Mouse (Mus musculus) testis, postnatal 14 days (tissue): ENCODE data around the gene Btla.

Experiments used
- DNase-seq: peaks from one replicate; pipeline ENCODE4 v3.0.0; 2021; ENCODE audit warnings: low spot score

Btla gene

DNA sequence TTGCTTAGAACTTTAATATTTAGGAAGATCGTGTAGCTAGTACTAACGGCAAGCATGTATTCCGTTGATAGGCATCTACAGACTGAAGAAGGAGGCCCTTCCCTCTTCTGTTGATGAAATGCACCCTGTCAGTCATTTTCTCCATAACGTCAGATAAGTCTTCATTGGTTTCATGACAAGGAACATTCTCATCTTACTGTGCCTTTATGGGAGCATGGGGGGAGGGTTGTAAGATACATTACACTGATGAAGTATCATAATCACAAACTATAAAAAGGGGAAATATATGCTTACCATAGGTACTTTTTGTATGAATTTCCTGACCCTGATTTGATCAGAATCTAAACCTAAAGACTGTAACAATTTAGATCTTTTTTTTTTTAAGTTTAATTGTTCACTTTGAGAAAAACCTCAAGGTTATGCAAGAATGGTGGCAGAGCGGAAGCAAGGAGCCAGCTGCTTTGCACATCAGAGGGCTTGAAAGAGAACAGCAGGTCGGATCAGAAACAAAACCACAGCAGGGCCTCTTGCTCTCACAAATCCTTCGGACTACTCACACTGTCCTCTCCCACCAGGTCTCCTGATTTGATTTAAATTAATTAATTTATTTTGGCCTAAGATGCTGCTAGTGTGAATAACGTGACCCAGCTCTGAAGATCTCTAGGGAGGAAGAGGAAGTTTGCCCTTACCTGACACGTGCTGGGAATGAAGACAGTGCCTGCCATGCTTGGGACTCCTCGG lies at the start of gene Btla:
TSS of gene Btla (plus strand) at position 668 of the 741 bp plus-strand sequence.
- DNase-seq: no peak

DNA sequence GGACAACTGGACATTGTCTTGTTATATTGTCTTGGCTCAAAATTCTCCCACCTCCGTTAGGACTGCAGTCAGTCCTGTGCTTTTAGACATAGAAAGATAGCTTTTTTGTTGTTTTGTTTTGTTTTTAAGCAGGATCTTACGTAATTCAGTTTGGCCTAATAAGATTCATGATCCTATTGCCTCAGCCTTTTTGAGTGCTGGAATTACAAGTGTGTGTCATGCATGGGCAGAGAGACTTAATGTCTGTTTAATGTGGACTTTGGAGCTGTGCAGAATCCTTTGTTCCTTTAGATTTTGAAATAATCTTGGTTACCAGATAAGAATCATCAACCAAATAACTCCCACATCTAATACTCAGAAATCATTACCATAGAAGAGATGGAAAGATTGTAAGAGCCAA lies 45.6 kb upstream of the Btla start:
- DNase-seq: no peak

DNA sequence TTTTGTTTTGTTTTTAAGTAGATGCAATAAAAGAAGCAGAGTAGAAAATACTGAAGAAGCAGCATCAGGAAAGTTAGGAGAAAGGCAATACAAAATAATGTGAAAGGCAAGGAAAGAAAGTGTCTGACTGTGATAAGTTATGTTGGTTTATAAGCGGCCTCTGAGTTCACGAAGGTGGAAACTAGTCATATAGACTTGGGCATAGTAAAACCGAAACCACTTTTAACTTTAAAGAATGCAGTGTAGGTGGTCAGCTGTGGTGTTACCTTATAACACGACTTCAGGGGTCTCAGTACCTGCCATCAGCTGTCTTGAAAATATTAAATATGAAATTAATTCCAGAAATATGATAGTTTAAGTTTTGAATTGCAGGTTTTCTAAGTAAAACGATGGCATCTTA lies 42.3 kb upstream of the Btla start:
- DNase-seq: no peak

DNA sequence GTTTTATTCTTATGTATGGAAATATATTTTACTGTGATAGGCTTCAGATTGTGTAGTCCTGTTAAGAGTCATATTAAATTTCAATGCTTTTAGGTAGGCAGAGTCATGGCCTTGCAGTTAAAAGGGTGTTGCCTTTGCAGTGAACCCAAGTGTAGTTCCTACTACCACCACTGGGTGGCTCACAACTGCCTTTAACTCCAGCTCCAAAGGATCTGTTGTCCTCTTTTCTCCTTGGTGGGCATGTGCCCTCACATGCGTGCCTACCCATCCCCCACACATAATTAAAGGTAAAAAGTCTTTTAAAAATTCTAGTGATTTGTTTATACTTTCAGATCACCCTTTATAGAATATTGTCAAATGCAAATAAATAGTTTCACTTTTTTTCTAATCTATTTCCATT lies 31.5 kb upstream of the Btla start:
- peak; percentile 46 for DNase-seq

DNA sequence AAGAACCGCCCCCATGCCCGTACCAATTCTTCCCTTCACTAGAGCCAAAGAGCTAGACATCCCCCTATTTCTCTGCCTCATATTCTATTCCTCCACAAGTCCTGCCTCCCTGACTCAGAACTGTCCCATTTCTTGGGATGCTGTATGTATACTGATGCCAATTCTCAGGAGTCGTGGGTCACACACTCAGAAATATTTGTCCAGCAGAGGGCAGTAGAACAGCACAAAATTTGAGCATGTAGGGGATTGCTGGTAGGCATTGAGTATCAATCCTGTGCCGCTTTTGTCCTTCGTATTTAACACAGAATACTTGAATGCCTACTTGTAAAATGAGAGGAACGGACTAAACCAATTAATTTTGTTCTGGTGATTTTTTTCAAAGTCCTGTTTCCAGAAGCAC lies 27.3 kb upstream of the Btla start:
- peak; percentile 16 for DNase-seq

DNA sequence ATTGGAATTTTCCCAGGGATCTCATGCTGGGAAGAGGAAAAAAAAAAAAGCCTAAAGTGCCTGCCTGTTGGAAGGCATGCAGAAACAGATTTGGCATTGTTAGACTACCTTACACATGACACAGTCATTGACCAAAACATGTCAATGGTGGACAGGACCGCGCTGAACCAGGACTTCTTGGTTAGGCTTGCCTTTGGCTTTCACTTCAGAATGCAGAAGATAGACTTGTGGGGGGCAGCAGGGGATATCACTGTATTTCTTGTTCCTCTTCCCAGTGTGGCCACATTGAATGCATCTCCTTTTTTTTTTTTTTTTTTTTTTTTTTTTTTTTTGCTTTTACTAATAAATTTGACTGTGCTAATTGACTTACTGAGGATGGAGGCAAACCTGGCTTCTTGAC lies 22.7 kb upstream of the Btla start:
- no peak for DNase-seq

DNA sequence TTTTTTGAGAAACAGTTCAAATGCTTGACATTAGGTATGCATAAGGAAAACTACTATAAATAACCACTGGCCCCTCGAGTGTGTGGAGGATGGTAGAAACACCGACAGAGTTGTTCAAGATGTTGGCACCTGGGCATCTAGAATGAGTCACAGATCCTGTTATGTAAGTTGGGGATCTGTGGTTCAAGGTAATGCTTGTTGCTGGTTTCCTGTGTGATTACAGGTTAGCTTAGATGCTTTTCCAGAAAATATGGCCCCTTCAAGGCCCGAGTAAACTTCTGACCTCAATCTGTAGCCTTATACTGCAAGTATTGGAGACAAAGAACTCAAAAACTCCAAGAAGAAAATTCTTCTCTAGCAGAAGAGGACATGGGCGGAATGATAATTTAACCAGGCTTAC lies 19.7 kb upstream of the Btla start:
- DNase-seq: no peak

DNA sequence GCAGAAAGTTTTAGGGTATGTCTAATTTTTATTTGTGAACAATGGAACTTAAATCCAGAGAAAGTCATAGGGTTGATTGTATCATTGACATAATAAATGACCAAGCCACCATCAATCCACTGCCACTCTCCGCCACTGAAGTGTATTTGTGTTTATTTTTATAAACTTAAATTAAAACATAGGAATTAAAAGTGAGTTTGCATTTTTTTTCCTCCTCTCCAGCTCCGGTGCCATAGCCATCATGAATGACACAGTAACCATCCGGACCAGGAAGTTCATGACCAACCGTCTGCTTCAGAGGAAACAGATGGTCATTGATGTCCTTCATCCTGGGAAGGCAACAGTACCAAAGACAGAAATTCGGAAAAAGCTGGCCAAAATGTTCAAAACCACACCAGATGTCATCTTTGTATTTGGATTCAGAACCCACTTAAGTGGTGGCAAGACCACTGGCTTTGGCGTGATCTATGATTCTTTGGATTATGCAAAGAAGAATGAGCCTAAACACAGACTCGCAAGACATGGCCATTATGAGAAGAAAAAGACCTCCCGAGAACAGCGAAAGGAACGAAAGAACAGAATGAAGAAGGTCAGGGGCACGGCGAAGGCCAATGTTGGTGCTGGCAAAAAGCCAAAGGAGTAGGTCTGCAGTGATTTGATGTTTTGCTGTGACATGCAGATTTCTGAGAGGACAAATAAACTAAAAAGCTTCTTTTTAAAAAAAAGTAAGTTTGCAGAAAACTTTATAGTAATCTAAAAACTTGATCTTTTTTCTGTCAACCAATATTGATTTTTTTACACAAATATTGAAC lies 19.1 kb upstream of the Btla start:
- DNase-seq: no peak

DNA sequence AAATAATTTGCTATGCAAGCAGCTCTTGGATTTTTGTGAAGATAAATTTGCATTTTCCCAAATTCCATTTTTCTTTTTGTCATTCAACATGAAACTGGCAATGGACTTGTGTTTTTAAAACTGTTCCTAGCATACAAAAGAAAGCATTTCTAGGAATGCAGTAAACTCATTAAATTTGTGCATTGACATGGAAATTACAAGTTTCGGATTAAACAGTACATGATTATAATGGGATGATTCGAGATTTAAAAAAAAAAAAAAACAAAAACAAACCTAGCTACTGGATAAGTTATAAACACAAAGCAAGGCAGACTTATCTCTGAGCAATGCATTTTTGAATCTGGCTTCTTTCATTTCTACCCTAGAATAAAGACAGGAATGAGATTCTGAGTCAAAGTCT lies 2.1 kb upstream of the Btla start:
- DNase-seq: no peak

DNA sequence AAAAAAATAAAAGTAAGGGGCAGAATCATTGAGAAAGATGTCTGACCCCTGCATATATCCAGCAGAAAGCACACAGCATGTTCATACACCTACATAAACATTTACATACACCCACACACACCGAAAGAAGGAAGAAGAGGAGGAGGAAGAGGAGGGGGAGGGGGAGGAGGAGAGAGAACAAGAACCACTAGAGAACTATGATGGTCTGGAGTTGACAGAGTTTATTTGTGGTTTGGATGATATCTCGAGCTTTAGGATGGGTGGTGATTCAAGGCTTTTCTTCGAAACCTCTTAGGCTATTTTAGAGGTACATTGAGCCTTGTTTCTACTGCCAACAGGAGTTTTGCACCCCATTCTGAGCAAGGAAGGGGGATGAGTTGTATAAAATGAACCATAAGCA lies 1.3 kb upstream of the Btla start:
- no peak for DNase-seq

DNA sequence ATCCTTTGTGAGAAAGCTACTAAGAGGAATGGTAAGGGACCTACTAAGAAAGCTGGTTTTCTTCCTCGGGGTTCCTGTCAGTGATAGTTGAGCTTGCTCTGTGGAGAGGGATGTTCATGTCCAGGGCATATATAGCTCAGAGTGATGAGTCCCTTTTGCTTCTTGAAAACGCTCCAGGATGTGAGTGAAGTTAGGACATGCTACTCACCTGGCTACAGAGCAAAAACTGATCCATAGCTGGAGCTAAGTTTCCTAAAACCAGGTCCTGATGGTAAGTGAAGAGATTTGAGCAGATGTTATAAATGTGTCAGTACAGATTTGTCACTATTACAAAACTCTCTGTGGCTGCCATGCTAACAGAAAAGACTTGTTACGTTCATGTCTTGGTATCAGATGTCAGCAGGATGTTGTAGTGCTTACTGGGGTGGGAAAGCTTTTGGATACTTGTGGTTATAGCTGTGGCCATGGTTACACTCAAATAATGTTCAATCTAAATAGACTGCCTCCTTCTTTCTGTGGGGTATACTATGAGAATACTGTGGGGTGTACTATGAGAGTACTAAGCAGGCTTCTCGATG lies 405 bp downstream of the Btla start:
- no peak for DNase-seq

DNA sequence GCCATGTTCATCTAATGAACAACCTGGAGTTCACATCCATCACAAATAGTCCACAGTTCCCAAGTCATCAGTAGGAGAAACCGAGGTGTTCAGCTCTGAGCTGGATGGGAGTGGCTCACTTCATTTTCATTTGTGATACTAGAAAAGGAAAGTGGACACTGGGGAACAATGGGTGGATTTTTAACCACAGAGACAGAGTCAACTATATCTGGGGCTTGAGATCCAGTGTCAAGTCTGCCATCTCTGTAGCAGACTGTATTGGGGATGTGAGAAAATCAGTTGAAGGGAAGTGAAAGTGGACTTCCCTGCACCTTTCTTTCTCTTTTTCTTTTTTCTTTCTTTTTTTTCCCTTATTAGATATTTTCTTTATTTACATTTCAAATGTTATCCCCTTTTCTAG lies 2.9 kb downstream of the Btla start:
- DNase-seq: no peak

DNA sequence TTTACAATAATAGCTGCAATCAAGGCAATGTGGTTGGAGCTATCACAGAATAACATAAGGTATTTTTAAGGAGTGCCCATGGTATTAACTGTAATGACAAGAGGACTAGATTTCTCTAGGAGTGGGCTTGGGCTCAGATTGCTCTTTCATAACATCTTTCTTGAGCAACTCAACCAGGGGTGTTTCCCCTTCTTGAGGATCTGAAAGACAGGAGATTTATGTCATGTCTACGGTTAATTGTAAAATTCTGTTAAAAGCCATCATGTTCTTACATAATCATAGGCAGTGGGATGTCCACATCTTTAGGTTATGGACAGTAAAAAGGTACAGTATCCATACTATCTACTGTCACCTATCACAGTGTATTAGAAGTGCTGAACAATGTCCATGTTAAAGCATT lies 7.2 kb downstream of the Btla start:
- no peak for DNase-seq

DNA sequence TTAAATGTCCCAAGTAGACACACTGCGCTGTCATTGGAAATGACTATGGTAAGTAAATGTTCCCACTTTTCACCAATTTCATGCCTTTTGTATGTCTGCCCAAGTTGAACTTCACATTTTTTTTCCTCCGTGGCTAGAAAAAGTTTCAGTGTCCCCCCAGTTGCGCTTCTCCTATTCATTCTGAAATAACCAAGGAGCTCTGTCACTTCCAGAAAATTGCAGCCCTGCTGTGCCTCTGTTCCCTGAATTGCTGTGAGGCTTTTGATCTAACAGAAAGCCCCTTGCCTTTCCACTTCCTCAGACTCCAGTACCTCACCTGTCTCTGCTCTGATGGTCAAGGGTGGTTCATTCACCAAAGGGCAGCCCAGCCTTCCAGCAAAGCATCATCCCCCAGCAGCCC lies 8.9 kb downstream of the Btla start:
- no peak for DNase-seq

DNA sequence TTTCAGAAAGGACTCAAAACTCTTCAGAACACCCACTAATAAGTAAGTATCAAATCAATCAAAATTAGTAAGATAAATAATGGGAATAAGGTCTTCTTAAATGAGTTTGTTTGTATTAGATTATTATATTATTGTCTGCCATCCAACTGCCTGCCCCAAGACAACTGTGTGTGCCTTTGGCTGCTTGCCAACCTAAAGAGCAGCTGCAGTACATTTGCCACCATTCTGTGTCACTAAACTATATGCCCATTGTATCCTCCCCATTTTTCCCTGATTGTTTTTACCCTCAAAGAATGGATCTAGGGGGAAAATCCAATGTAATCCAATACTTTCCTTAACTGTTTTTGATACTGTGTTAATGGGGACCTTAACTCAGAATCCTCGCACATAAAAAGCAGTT lies 18.6 kb downstream of the Btla start:
- DNase-seq: no peak

DNA sequence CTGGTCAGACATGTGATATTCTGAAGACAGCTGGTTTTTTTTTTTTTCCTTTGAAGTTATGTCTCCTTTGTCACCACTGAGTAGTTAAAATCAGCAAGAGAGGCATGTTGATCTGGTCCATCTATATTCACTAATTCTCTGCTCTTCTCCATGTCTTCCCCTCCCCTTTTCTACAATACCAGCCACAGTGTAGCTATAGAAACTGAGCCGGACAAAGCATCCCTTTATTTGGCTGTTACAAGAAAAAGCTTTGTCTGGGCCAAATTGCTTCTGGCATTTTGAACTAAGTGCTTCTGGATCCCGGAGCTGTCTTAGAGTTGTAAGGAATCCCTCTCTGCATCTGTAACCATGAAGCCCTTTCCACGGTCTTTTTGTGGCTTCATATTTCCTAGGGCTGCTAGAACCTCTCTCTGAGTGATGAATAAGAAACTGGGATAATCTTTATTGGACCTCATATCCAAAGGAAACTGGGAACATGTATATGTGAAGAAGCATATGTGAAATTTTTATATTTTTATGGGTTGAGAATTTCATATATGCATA lies 20.9 kb downstream of the Btla start:
- no peak for DNase-seq

DNA sequence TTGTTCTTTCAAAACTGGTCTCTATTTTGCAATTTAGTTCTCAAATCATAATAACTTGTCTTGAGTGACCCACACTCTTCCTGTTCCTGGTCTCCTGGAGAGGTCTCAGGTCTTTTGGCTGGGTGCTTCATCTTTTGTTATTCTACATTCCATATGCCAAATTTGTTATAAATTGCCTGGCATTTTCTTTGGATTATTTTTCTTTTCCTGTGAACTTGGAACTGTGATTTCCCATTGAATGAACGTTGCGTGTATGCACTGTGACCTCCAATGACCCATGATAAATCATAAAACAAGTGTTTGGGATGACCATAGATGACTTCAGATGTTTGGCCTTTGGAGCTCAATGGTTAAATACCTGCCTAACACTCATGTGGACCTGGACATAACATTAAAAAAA lies 25.6 kb downstream of the Btla start:
- DNase-seq: no peak

DNA sequence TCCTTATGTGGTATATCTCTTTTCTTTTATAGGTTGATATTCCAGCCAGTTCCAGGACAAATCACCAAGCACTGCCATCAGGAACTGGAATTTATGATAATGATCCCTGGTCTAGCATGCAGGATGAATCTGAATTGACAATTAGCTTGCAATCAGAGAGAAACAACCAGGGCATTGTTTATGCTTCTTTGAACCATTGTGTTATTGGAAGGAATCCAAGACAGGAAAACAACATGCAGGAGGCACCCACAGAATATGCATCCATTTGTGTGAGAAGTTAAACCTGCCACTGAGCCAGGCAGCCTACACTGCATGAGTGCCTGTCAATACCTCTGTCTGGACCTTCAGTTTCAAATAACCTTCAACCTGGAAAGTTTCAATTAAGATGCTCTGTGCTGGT lies 26.2 kb downstream of the Btla start:
- no peak for DNase-seq

DNA sequence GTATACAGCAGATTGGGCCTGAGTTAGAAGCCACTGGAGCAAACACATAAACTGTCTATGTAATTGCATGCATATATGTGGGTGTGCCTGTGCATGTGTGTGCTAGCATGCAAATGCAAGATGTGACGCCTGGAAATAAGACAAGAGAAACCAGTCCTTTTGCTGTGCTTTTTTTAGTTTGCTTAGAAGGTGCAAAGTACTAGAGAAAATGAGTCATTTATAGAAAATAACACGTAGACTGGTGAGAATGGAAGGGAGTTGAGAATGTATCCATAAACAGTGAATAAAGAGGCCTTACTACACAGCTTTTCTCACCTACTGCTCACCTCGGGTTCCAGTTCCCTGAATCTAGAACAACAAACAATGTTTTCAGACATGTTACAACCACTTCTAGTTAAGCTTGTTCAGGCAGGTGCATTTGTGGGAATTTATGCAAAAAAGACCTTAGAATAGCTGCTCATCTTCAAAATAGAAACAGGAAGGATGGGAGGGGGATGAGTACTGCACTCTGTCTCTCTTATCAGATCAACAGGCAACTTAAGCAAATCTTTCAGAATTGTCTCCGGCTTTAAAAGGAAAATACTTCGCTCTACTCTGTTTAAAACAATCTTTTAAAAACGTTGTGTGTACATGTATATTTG lies 27.8 kb downstream of the Btla start:
- DNase-seq: no peak

DNA sequence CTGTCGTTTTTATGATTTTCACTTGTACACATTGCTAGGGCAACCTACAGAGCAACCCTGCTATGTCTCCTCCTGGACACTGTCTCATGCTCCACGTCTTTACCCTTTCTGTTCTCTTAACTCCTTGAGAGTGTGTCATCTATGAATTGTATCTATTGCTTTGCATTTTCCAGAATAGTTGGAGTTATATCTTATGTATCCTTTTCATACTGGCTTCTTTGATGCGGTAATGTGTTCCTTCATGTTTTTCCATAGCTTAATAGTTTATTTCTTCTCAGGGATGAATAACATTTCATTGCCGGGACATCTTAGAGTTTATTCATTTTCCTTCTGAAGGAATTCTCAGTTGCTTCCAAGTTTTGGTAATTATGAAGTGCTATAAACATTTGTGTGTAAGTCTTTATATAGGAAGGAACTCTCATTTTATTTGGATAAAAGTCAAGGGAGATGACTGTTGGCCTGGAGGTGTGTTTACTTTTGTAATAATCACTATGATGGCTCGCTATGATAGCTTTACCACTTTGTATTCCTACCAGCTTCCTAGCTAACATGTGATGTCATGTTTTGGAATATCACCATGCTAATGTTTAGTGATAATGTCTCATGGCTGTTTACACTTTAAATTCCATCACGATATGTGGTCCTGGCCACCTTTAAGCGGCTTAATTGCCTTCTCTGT lies 31.2 kb downstream of the Btla start:
- DNase-seq: no peak

DNA sequence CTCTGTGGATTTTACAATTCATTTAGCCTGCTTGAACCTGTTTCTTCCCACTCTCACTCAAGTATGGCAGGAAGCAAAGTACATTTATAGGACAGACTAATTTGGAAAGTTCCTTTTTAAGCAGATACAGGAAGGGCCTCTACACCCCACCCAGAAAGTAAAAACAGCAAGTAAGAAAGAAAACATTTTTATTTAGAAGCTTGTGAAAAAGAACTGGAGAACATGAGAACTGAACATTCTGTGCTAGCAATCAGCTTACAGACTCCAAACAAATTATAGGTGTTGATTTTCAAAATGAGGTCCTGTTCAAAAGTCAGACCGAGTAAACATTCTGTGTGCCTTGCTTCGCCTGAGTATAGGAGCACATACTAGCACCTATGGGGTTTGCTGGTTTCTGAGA lies 32.8 kb downstream of the Btla start:
- no peak for DNase-seq

DNA sequence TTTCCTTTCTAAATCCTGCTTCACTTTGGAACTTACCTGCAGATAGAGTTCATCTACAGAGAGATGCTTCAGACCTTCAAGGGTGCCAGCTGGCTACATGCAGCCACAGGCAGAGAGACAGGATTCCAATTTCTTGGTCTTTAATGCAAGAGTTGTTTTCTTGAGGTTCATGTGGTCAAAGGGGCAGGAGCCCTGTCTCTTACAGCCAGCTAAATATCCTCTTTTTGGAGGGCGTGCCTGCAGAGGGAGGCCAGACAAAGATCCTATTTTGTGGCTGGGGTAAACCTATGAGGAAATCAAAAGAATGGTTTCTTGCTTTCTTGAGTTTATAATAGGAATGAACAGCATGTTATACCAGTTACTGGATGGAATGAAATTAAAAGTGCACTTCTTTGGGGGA lies 33.5 kb downstream of the Btla start:
- DNase-seq: no peak
